Mouse (Mus musculus): Measurements from ENCODE around the gene Mrgpra1.
A peak's percentile ranks its signal among the peaks of the same experiment; 100 is the strongest.
"Not testable (repeated sequence)": the region's sequence is repeated elsewhere in the genome, so short reads cannot be mapped to it uniquely, and the experiment has no call there.

The Mrgpra1 gene

GRCm38 (mm10) chr7:47354140-47354539, at the start of gene Mrgpra1:
TSS of gene Mrgpra1 (minus strand) at chr7:47354240.
- no peak for DNase-seq (ENCODE audit: low read depth)

GRCm38 (mm10) chr7:47401125-47401524, 47.1 kb upstream of the Mrgpra1 start:
- DNase-seq (ENCODE audit: low read depth), result peak; percentile 56

GRCm38 (mm10) chr7:47348421-47348820, 5.6 kb downstream of the Mrgpra1 start:
- DNase-seq (ENCODE audit: low read depth), result no peak

GRCm38 (mm10) chr7:47345905-47346478, 8.0 kb downstream of the Mrgpra1 start:
- DNase-seq (ENCODE audit: low read depth), result peak; percentile 91

- peak; percentile 8 for DNase-seq (ENCODE audit: low read depth)
Measured at GRCm38 (mm10) chr7:47341887-47342286, 12.2 kb downstream of the Mrgpra1 start.

GRCm38 (mm10) chr7:47341389-47341788, 12.7 kb downstream of the Mrgpra1 start:
- DNase-seq (ENCODE audit: low read depth), result peak; percentile 36

GRCm38 (mm10) chr7:47318299-47318698, 35.7 kb downstream of the Mrgpra1 start:
- peak; percentile 6 for DNase-seq (ENCODE audit: low read depth)

- peak; percentile 42 for DNase-seq (ENCODE audit: low read depth)
Measured at GRCm38 (mm10) chr7:47312289-47312688, 41.8 kb downstream of the Mrgpra1 start.

GRCm38 (mm10) chr7:47309855-47310254, 44.2 kb downstream of the Mrgpra1 start:
- peak; percentile 5 for DNase-seq (ENCODE audit: low read depth)

GRCm38 (mm10) chr7:47304661-47305060, 49.4 kb downstream of the Mrgpra1 start:
- not testable (repeated sequence) for DNase-seq (ENCODE audit: low read depth)

- DNase-seq (ENCODE audit: low read depth), result not testable (repeated sequence)
Measured at GRCm38 (mm10) chr7:47299612-47300011, 54.4 kb downstream of the Mrgpra1 start.

All from 416B (cell line).